Mouse (Mus musculus): Measurements from ENCODE around the gene Cabin1.

DNA sequence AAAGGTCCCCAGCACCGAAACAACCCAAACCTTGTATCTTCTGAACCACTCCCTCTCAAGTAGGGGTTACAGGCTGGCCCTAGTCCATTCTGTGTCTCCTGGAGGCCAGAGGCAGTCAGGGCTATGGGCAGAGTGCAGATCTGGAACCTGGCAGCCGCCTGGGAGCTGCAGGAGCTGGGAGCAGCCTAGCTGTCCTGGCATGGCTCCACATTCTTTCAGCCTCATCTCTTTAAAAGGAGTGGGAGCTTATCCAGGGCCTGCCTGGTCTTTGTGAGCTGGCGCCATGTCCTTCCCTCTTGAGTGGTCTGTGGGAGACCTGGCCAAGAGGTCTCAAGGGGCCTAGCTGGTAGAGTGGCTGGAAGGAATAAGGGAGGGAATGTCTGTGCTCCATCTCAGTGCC is 116.8 kb downstream of the Cabin1 start:
- TF ChIP-seq CTCF (IDR thresholded peaks at IDR 0.05; ENCODE audit: extremely low read depth, insufficient read length, insufficient replicate concordance, low read depth, low read length) (no peak), POLR2A (IDR thresholded peaks at IDR 0.05; ENCODE audit: low read depth, low read length) (no peak)
